Mouse (Mus musculus) embryonic facial prominence, embryonic 13.5 days (tissue): ENCODE results near the gene Hexdc. TPM values are rescaled to one million over a fixed set of nuclear protein-coding genes. Genes with fewer than 3 reads are reported as not detected.

Experiments
- ATAC-seq: fragments of 200-750 bp; cut with Nextera tagmentation; 2 replicates; pipeline ENCODE4 v1.8.0; 2017; ENCODE audit warnings: low read depth; ENCODE audit not compliant: insufficient number of reproducible peaks, insufficient read depth, low FRiP score, low TSS enrichment
- H3K27ac ChIP-seq: fragments of 300-500 bp; sonication (generic); 2 replicates; pipeline ENCODE4 v1.5.1; 2015; ENCODE audit warnings: moderate library complexity, mild to moderate bottlenecking, inconsistent platforms
- H3K27me3 ChIP-seq: fragments of 300-500 bp; sonication (generic); 2 replicates; pipeline ENCODE4 v1.6.1; 2015; ENCODE audit warnings: mild to moderate bottlenecking, inconsistent platforms
- H3K36me3 ChIP-seq: fragments of 300-500 bp; sonication (generic); 2 replicates; pipeline ENCODE4 v1.6.1; 2015; ENCODE audit warnings: mild to moderate bottlenecking, inconsistent platforms
- H3K4me1 ChIP-seq: fragments of 300-500 bp; sonication (generic); 2 replicates; pipeline ENCODE4 v1.6.1; 2015; ENCODE audit warnings: inconsistent platforms
- H3K4me2 ChIP-seq: fragments of 300-500 bp; sonication (generic); 2 replicates; pipeline ENCODE4 v1.6.1; 2015; ENCODE audit warnings: moderate library complexity, mild to moderate bottlenecking, inconsistent platforms
- H3K4me3 ChIP-seq: fragments of 300-500 bp; sonication (generic); 2 replicates; pipeline ENCODE4 v1.5.1; 2015; ENCODE audit warnings: mild to moderate bottlenecking, inconsistent platforms
- H3K9ac ChIP-seq: fragments of 300-500 bp; sonication (generic); 2 replicates; pipeline ENCODE4 v1.6.1; 2015; ENCODE audit warnings: mild to moderate bottlenecking, inconsistent platforms
- H3K9me3 ChIP-seq: fragments of 300-500 bp; sonication (generic); 2 replicates; pipeline ENCODE4 v1.6.1; 2016; ENCODE audit warnings: inconsistent platforms
- WGBS: fragments of 180-500 bp; shearing (Covaris S2); methylation state at CpG from one replicate; pipeline ENCODE4 v1.1.7; 2015; ENCODE audit warnings: mixed read lengths; 5-methylcytosine and 5-hydroxymethylcytosine counted together
- polyA plus RNA-seq: library from polyadenylated mRNA; unstranded; fragments of >200 nt; fragmentation: Nextera tagmentation; extraction: Ambion mirVana; gene quantifications from 2 replicates; pipeline ENCODE4 v1.2.1, GENCODE M21; 2015

Gene Hexdc
- polyA plus RNA-seq, 1 experiment from 2014 or later, result 9.3 TPM

GRCm38 (mm10) chr11:121260211-121260906 is 56.1 kb downstream of the Hexdc start:
- peaks cover 25% of the 10 kb centered on the region for H3K4me1 ChIP-seq
- H3K9ac ChIP-seq, result peak overlapping the region; percentile 99
- peak overlapping the region; percentile 96 for H3K4me2 ChIP-seq
- H3K27me3 ChIP-seq, result no peaks in the 10 kb centered on the region
- H3K4me3 ChIP-seq, result peak overlapping the region; percentile 100
- ATAC-seq, result peak; percentile 10; the same call in 1 of the 2 replicates
- no peaks in the 10 kb centered on the region for H3K9me3 ChIP-seq
- peaks cover 46% of the 10 kb centered on the region for H3K36me3 ChIP-seq
- peak overlapping the region; percentile 68 for H3K27ac ChIP-seq
- WGBS, result under 1% methylated on average over 58 of the region's 60 CpGs

GRCm38 (mm10) chr11:121261074-121261473 is 56.8 kb downstream of the Hexdc start:
- WGBS, result 43% methylated on average over 2 of the region's 2 CpGs
- Histone ChIP-seq H3K9me3 (no peaks in the 10 kb centered on the region), H3K4me3 (peak overlapping the region; percentile 100), H3K36me3 (peaks cover 46% of the 10 kb centered on the region), H3K9ac (peak overlapping the region; percentile 99), H3K27ac (no peak overlapping the region), H3K27me3 (no peaks in the 10 kb centered on the region), H3K4me1 (peaks cover 25% of the 10 kb centered on the region), H3K4me2 (peak overlapping the region; percentile 96)
- ATAC-seq, result no peak

Other genes with a start within 250 kb of the Hexdc start
- 132 and 134 TPM in 2 replicates for gene Csnk1d, start 213.1 kb upstream of the Hexdc start, polyA plus RNA-seq
- gene Cd7, start 165.0 kb upstream of the Hexdc start, polyA plus RNA-seq, result 0.28 and 0.49 TPM in 2 replicates
- gene Sectm1b, start 140.9 kb upstream of the Hexdc start, polyA plus RNA-seq, result 0.59 and 0.99 TPM in 2 replicates
- 0.26 and 0.52 TPM in 2 replicates for gene Sectm1a, start 123.2 kb upstream of the Hexdc start, polyA plus RNA-seq
- not detected in 2 replicates for gene Tex19.2, start 85.8 kb upstream of the Hexdc start, polyA plus RNA-seq
- 0.11 TPM in 1 of 2 replicates, not detected in the other for gene Tex19.1, start 58.3 kb upstream of the Hexdc start, polyA plus RNA-seq
- gene Uts2r, start 44.2 kb upstream of the Hexdc start, polyA plus RNA-seq, result 0.15 TPM in 1 of 2 replicates, not detected in the other
- gene Ogfod3, start 278 bp downstream of the Hexdc start, polyA plus RNA-seq, result 18.5 and 22.2 TPM in 2 replicates
- gene Cybc1, start 24.9 kb downstream of the Hexdc start, polyA plus RNA-seq, result 44.6 and 45.1 TPM in 2 replicates
- 61.4 and 67.7 TPM in 2 replicates for gene Narf, start 32.8 kb downstream of the Hexdc start, polyA plus RNA-seq
- 9.9 and 10.6 TPM in 2 replicates for gene Foxk2, start 55.6 kb downstream of the Hexdc start, polyA plus RNA-seq
- gene Wdr45b, start 150.0 kb downstream of the Hexdc start, polyA plus RNA-seq, result 98.3 and 102 TPM in 2 replicates
- gene Rab40b, start 183.8 kb downstream of the Hexdc start, polyA plus RNA-seq, result 10.7 and 13.1 TPM in 2 replicates
- gene Fn3krp, start 217.0 kb downstream of the Hexdc start, polyA plus RNA-seq, result 10.8 and 12.4 TPM in 2 replicates
- gene Fn3k, start 230.5 kb downstream of the Hexdc start, polyA plus RNA-seq, result 1.3 and 1.4 TPM in 2 replicates
- gene Tbcd, start 247.5 kb downstream of the Hexdc start, polyA plus RNA-seq, result 42.1 and 42.5 TPM in 2 replicates